Mouse (Mus musculus): ENCODE results near the gene Zfp90. TPM values are rescaled to one million over a fixed set of nuclear protein-coding genes. Genes with fewer than 3 reads are reported as not detected.

Gene Zfp90
- polyA plus RNA-seq, 1 experiment from 2014 or later, result 27.8 TPM

DNA sequence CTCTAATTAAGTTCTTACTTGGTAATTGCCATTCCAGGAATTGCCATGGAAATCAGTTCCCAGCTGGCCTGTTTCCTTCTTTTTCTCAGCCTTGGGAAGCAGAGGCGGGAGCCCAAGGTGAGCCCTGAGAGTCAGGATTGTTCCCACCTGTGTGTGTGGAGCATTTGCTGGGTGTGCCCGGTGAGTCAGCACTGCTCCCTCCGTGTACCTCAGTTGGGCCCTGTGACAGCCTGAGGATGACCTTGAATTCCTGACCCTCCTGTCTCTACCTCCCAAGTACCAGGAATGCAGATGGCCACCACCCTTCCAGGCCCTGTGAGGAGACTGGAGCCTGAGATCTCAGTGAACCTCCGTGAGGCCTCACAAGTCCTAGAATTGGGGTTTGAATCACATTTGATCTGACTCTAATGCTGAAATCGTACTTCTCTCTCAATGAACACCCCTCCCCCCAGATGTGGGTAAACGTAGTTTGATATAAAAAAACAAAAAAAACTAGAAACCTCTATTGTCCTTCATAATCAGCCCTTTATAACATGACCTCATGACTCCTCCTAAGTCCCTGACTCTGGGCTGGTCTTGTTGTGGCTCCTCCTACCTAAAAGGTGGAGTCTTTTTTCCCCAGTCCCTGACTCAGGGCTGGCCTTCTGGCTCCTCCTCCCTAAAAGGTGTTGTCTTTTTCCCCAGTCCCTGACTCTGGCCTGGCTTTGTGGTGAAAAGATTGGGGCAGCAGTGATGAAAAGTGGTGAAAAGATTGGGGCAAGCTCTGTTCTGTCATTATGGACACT, 36.4 kb downstream of the Zfp90 start:
- Histone ChIP-seq H3K4me3 (ENCODE audit: low read depth, low read length) (no peak overlapping the region), H3K36me3 (ENCODE audit: control insufficient read depth, insufficient read depth, low read length) (no peaks in the 10 kb centered on the region), H3K4me2 (ENCODE audit: low read depth) (no peak overlapping the region), H3K9ac (ENCODE audit: low read length) (no peak overlapping the region), H3K27me3 (ENCODE audit: control insufficient read depth, insufficient read depth, low read length) (no peaks in the 10 kb centered on the region), H3K9me3 (ENCODE audit: control insufficient read depth, low read length) (no peaks in the 10 kb centered on the region), H3K4me1 (ENCODE audit: control insufficient read depth, insufficient read depth, low read length) (no peaks in the 10 kb centered on the region), H3K27ac (ENCODE audit: low read depth, low read length) (no peak overlapping the region)
- no peak for ATAC-seq (ENCODE audit: insufficient read depth, low FRiP score, low TSS enrichment)
- WGBS, result 76% methylated on average over 6 of the region's 6 CpGs
- no peak for DNase-seq (ENCODE audit: low spot score)

DNA sequence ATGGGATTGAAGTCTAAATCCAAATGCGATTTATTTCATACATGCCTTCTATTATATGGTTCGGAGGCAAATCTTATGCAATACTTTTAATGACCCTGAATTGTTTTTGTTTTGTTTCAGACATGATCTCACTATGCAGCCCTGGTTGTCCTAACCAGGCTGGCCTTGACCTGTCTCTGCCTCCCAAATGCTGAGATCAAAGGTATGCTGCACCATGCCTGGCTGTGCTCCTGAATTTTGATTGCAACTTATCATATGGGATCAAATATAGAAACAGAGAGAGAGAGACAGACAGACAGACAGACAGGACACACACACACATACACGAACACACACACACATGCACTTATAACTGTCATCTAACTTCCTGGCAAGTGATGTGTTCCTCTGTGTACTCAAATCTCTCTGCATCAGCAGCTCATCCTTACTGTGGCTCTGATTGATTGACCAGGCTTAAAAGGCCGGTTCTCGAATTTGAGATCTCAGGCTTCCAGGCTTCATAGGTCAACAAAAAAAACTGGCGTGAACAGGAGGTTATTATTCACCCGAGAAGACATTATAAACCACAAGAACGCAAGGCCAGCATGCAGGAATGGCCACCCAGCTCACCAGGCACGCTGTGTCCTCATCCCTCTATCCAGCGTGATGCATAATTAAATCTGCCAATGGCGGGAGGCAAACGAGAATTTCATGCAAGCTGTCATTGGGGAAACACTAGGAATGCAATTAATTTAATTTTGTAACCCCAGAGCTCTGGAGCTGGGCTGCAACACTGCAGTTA, 37.8 kb downstream of the Zfp90 start:
- Histone ChIP-seq H3K4me3 (ENCODE audit: low read depth, low read length) (no peak overlapping the region), H3K36me3 (ENCODE audit: control insufficient read depth, insufficient read depth, low read length) (no peaks in the 10 kb centered on the region), H3K27me3 (ENCODE audit: control insufficient read depth, insufficient read depth, low read length) (no peaks in the 10 kb centered on the region), H3K4me1 (ENCODE audit: control insufficient read depth, insufficient read depth, low read length) (no peaks in the 10 kb centered on the region), H3K9me3 (ENCODE audit: control insufficient read depth, low read length) (no peaks in the 10 kb centered on the region), H3K27ac (ENCODE audit: low read depth, low read length) (no peak overlapping the region), H3K9ac (ENCODE audit: low read length) (no peak overlapping the region), H3K4me2 (ENCODE audit: low read depth) (no peak overlapping the region)
- ATAC-seq (ENCODE audit: insufficient read depth, low FRiP score, low TSS enrichment) (no peak), DNase-seq (ENCODE audit: low spot score) (no peak)
- WGBS, result 75% methylated on average over 12 of the region's 12 CpGs

DNA sequence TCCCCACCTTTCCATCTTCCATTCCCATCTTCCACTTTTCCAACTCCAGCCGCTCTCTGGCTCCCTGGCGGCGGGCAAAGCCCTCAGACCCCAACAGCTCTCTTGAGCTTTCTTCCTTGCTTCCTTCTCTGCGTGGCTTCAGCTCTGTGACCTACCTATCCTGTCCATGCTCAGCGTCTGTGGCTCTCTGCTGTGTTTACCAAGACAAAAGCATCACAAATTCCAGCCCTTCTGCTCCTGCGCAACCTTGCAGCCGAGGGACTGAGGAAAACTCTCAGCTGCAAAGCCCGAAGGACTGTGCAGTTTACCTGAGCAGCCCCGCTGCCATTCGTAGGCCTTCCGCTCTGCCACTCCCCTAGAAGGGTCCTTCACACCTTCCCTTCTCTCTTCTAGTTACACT, 38.9 kb downstream of the Zfp90 start:
- H3K9ac ChIP-seq (ENCODE audit: low read length), result no peak overlapping the region
- H3K4me3 ChIP-seq (ENCODE audit: low read depth, low read length), result no peak overlapping the region
- H3K4me1 ChIP-seq (ENCODE audit: control insufficient read depth, insufficient read depth, low read length), result no peaks in the 10 kb centered on the region
- H3K27me3 ChIP-seq (ENCODE audit: control insufficient read depth, insufficient read depth, low read length), result no peaks in the 10 kb centered on the region
- DNase-seq (ENCODE audit: low spot score) (no peak), ATAC-seq (ENCODE audit: insufficient read depth, low FRiP score, low TSS enrichment) (no peak)
- H3K4me2 ChIP-seq (ENCODE audit: low read depth), result no peak overlapping the region
- H3K9me3 ChIP-seq (ENCODE audit: control insufficient read depth, low read length), result no peaks in the 10 kb centered on the region
- no peaks in the 10 kb centered on the region for H3K36me3 ChIP-seq (ENCODE audit: control insufficient read depth, insufficient read depth, low read length)
- WGBS, result 75% methylated on average over 11 of the region's 11 CpGs
- no peak overlapping the region for H3K27ac ChIP-seq (ENCODE audit: low read depth, low read length)

GRCm38 (mm10) chr8:106462131-106462530, 47.0 kb downstream of the Zfp90 start:
- Histone ChIP-seq H3K4me2 (ENCODE audit: low read depth) (no peak overlapping the region), H3K9ac (ENCODE audit: low read length) (no peak overlapping the region), H3K36me3 (ENCODE audit: control insufficient read depth, insufficient read depth, low read length) (no peaks in the 10 kb centered on the region), H3K9me3 (ENCODE audit: control insufficient read depth, low read length) (no peaks in the 10 kb centered on the region), H3K27me3 (ENCODE audit: control insufficient read depth, insufficient read depth, low read length) (no peaks in the 10 kb centered on the region), H3K27ac (ENCODE audit: low read depth, low read length) (no peak overlapping the region), H3K4me3 (ENCODE audit: low read depth, low read length) (no peak overlapping the region), H3K4me1 (ENCODE audit: control insufficient read depth, insufficient read depth, low read length) (no peaks in the 10 kb centered on the region)
- no peak for DNase-seq (ENCODE audit: low spot score)
- WGBS, result 68% methylated on average over 5 of the region's 5 CpGs
- no peak for ATAC-seq (ENCODE audit: insufficient read depth, low FRiP score, low TSS enrichment)

GRCm38 (mm10) chr8:106463795-106464194, 48.7 kb downstream of the Zfp90 start:
- ATAC-seq (ENCODE audit: insufficient read depth, low FRiP score, low TSS enrichment), result no peak
- H3K9me3 ChIP-seq (ENCODE audit: control insufficient read depth, low read length), result no peaks in the 10 kb centered on the region

DNA sequence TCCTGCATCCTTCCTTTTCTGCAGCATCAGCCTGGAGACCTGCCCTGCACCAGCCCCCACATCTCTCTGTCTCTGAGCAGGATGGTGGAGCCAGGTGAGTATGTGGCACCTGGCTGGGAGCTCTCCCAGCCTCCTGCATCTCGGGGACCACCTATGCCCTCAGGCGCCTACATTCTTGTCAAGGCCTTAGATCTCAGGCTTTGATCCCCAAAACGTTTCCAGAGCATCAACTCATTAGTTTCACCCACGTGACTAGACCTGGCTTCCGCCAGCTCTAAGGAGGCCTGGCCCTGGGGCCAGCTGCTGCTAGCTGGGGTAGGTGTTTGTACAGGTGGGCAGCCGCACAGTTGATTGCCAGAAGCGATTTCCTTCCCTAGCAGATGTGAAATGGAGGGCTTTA, 54.4 kb downstream of the Zfp90 start:
- no peaks in the 10 kb centered on the region for H3K4me1 ChIP-seq (ENCODE audit: control insufficient read depth, insufficient read depth, low read length)
- H3K4me2 ChIP-seq (ENCODE audit: low read depth), result no peak overlapping the region
- ATAC-seq (ENCODE audit: insufficient read depth, low FRiP score, low TSS enrichment) (no peak), DNase-seq (ENCODE audit: low spot score) (no peak)
- no peak overlapping the region for H3K27ac ChIP-seq (ENCODE audit: low read depth, low read length)
- no peaks in the 10 kb centered on the region for H3K27me3 ChIP-seq (ENCODE audit: control insufficient read depth, insufficient read depth, low read length)
- 44% methylated on average over 7 of the region's 7 CpGs for WGBS
- no peaks in the 10 kb centered on the region for H3K9me3 ChIP-seq (ENCODE audit: control insufficient read depth, low read length)
- no peaks in the 10 kb centered on the region for H3K36me3 ChIP-seq (ENCODE audit: control insufficient read depth, insufficient read depth, low read length)
- no peak overlapping the region for H3K4me3 ChIP-seq (ENCODE audit: low read depth, low read length)
- no peak overlapping the region for H3K9ac ChIP-seq (ENCODE audit: low read length)

More at GRCm38 (mm10) chr8:106463795-106464194, 48.7 kb downstream of the Zfp90 start:
- H3K4me1 ChIP-seq (ENCODE audit: control insufficient read depth, insufficient read depth, low read length), result no peaks in the 10 kb centered on the region
- no peaks in the 10 kb centered on the region for H3K27me3 ChIP-seq (ENCODE audit: control insufficient read depth, insufficient read depth, low read length)
- H3K9ac ChIP-seq (ENCODE audit: low read length), result no peak overlapping the region
- H3K27ac ChIP-seq (ENCODE audit: low read depth, low read length), result no peak overlapping the region
- no peak for DNase-seq (ENCODE audit: low spot score)
- H3K4me2 ChIP-seq (ENCODE audit: low read depth), result no peak overlapping the region
- H3K36me3 ChIP-seq (ENCODE audit: control insufficient read depth, insufficient read depth, low read length), result no peaks in the 10 kb centered on the region
- WGBS, result 84% methylated on average over 6 of the region's 6 CpGs
- no peak overlapping the region for H3K4me3 ChIP-seq (ENCODE audit: low read depth, low read length)

GRCm38 (mm10) chr8:106474001-106474400, 58.9 kb downstream of the Zfp90 start:
- ATAC-seq (ENCODE audit: insufficient read depth, low FRiP score, low TSS enrichment) (no peak), DNase-seq (ENCODE audit: low spot score) (no peak)
- H3K9ac ChIP-seq (ENCODE audit: low read length), result no peak overlapping the region
- H3K27me3 ChIP-seq (ENCODE audit: control insufficient read depth, insufficient read depth, low read length), result no peaks in the 10 kb centered on the region
- no peak overlapping the region for H3K4me2 ChIP-seq (ENCODE audit: low read depth)
- no peaks in the 10 kb centered on the region for H3K9me3 ChIP-seq (ENCODE audit: control insufficient read depth, low read length)
- no peaks in the 10 kb centered on the region for H3K4me1 ChIP-seq (ENCODE audit: control insufficient read depth, insufficient read depth, low read length)
- 92% methylated on average over 5 of the region's 5 CpGs for WGBS
- H3K27ac ChIP-seq (ENCODE audit: low read depth, low read length), result no peak overlapping the region
- no peaks in the 10 kb centered on the region for H3K36me3 ChIP-seq (ENCODE audit: control insufficient read depth, insufficient read depth, low read length)
- no peak overlapping the region for H3K4me3 ChIP-seq (ENCODE audit: low read depth, low read length)

All from neural tube, embryonic 11.5 days (tissue).